Mouse (Mus musculus) stomach, postnatal 0 days (tissue): Measurements from ENCODE around the gene Sh3pxd2b. TPM values are rescaled to one million over a fixed set of nuclear protein-coding genes. Genes with fewer than 3 reads are reported as not detected.
A peak's percentile ranks its signal among the peaks of the same experiment; 100 is the strongest.

Source experiments
- ATAC-seq: fragments of 200-750 bp; cut with Nextera tagmentation; 2 replicates; pipeline ENCODE4 v1.8.0; 2017; ENCODE audit not compliant: low FRiP score, low TSS enrichment
- DNase-seq: peaks from one replicate; pipeline ENCODE4 v3.0.0-alpha.2; 2016; ENCODE audit warnings: low spot score
- H3K27ac ChIP-seq: fragments of 300-500 bp; sonication (generic); replicated peaks from 2 replicates; pipeline ENCODE4 v1.5.1; 2014; ENCODE audit warnings: mild to moderate bottlenecking, control low read depth
- H3K27me3 ChIP-seq: fragments of 300-500 bp; sonication (generic); 2 replicates; pipeline ENCODE4 v1.6.1; 2014; ENCODE audit warnings: low read length; ENCODE audit not compliant: control insufficient read depth, insufficient read depth
- H3K36me3 ChIP-seq: fragments of 300-500 bp; sonication (generic); 2 replicates; pipeline ENCODE4 v1.6.1; 2014; ENCODE audit warnings: low read length, mixed read lengths; ENCODE audit not compliant: control insufficient read depth, insufficient read depth
- H3K4me1 ChIP-seq: fragments of 300-500 bp; sonication (generic); replicated peaks from 2 replicates; pipeline ENCODE4 v1.6.1; 2014; ENCODE audit warnings: antibody characterized with exemption; ENCODE audit not compliant: control insufficient read depth, insufficient read depth
- H3K4me2 ChIP-seq: fragments of 300-500 bp; sonication (generic); replicated peaks from 2 replicates; pipeline ENCODE4 v1.6.1; 2014; ENCODE audit warnings: low read depth, mild to moderate bottlenecking, control low read depth, moderate library complexity
- H3K4me3 ChIP-seq: fragments of 300-500 bp; sonication (generic); 2 replicates; pipeline ENCODE4 v1.5.1; 2014; ENCODE audit warnings: low read depth, low read length, control low read depth
- H3K9ac ChIP-seq: fragments of 300-500 bp; sonication (generic); 2 replicates; pipeline ENCODE4 v1.6.1; 2014; ENCODE audit warnings: mild to moderate bottlenecking, low read length, control low read depth, mixed read lengths
- H3K9me3 ChIP-seq: fragments of 300-500 bp; sonication (generic); 2 replicates; pipeline ENCODE4 v1.6.1; 2016; ENCODE audit warnings: low read length; ENCODE audit not compliant: control insufficient read depth
- CTCF ChIP-seq: IDR thresholded peaks from 2 replicates; pipeline ENCODE4 v1.5.1; 2016; ENCODE audit warnings: antibody characterized with exemption, low read depth, mild to moderate bottlenecking, moderate library complexity
- EP300 ChIP-seq: optimal IDR thresholded peaks from 2 replicates; pipeline ENCODE3; 2016; ENCODE audit warnings: antibody characterized with exemption
- WGBS: fragments of 180-500 bp; shearing (Covaris S2); extraction: QIAGEN DNeasy Blood & Tissue Kit; methylation state at CpG from one replicate; pipeline ENCODE4 v1.1.7; 2014; 5-methylcytosine and 5-hydroxymethylcytosine counted together
- polyA plus RNA-seq: library from polyadenylated mRNA; unstranded; fragments of >200 nt; fragmentation: Nextera tagmentation; extraction: Ambion mirVana; gene quantifications from 2 replicates; pipeline ENCODE4 v1.2.1, GENCODE M21; 2015

Sh3pxd2b gene
- polyA plus RNA-seq, 1 experiment from 2014 or later, result 5.0 TPM

DNA sequence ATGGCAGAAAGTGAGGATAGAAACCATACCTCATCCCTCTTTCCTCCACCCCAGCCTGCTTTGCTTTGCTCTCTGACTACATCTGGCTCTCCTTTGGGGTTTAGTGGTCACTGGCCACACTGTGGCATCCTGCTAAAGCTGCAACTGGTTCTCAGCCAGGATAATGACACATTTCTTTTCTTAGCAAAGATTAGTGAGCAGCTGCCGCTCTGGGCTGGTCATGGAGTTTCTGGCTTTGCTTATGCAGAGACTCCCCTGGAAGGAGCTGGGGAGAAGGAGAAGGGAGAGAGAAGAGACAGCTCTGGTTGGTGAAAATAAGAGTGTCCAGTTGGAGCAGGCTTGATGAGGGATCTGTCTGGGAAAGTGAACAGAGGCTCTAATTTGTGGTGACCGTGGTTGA is 50.8 kb downstream of the Sh3pxd2b start:
- Histone ChIP-seq H3K27me3 (no peaks in the 10 kb centered on the region), H3K9me3 (no peaks in the 10 kb centered on the region), H3K36me3 (peaks cover 8% of the 10 kb centered on the region; the same call in 1 of the 2 replicates), H3K27ac (0 out of 2 replicates have a peak overlapping the region, but pooled peaks have one; percentile 35), H3K4me1 (no peaks in the 10 kb centered on the region), H3K4me3 (no peak overlapping the region), H3K4me2 (no peak overlapping the region), H3K9ac (no peak overlapping the region)
- 60% methylated on average over 2 of the region's 2 CpGs for WGBS
- no peak for DNase-seq
- no peak for ATAC-seq
- no peak for TF ChIP-seq EP300

DNA sequence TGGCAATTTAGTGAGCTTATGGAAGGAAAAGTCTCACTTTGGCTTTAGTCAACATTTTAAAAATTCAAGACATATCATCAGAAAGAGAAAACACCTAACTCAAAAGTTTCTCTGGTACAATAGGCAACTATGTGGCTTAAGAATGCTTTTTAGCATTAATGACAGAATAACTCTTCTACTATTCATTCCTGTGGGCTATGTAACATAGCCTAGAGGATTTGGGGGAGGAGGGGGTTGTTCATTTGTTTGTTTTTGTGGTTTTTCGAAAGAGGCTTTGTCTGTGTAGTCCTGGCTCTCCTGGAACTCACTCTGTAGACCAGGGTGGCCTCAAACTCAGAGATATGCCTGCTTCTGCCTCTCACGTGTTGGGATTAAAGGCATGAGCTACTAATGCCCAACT is 51.6 kb downstream of the Sh3pxd2b start:
- no peaks in the 10 kb centered on the region for H3K9me3 ChIP-seq
- no peak for ATAC-seq
- H3K27me3 ChIP-seq, result no peaks in the 10 kb centered on the region
- TF ChIP-seq CTCF, result no peak
- no peak for TF ChIP-seq EP300
- no peaks in the 10 kb centered on the region for H3K4me1 ChIP-seq
- no peak for DNase-seq
- no peak overlapping the region for H3K27ac ChIP-seq
- H3K36me3 ChIP-seq, result peaks cover 8% of the 10 kb centered on the region; the same call in 1 of the 2 replicates
- no peak overlapping the region for H3K4me2 ChIP-seq
- no peak overlapping the region for H3K4me3 ChIP-seq
- 70% methylated on average over 2 of the region's 2 CpGs for WGBS
- no peak overlapping the region for H3K9ac ChIP-seq

DNA sequence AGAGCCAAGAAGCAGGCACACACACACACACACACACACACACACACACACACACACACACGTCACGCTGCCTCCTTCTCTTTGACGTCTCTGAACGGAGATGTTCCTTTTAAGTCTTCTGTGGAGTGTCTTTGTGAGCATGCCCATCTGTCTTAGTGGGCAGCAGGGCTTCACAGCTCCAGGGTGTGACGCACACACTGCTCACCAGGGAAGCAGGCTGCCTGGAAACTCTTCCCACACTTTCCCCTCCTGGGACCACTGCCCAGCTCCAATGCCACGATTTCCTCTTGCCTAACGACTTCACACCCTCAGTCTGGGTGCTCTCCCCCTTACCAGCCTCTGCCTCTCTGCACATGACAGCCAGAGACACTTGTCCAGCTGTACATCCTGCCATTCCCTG is 55.1 kb downstream of the Sh3pxd2b start:
- H3K4me1 ChIP-seq, result no peaks in the 10 kb centered on the region
- H3K27ac ChIP-seq, result no peak overlapping the region
- TF ChIP-seq CTCF (no peak), EP300 (no peak)
- no peaks in the 10 kb centered on the region for H3K9me3 ChIP-seq
- no peak overlapping the region for H3K4me2 ChIP-seq
- ATAC-seq (no peak), DNase-seq (no peak)
- H3K27me3 ChIP-seq, result no peaks in the 10 kb centered on the region
- no peak overlapping the region for H3K4me3 ChIP-seq
- H3K9ac ChIP-seq, result no peak overlapping the region
- H3K36me3 ChIP-seq, result peaks cover 5% of the 10 kb centered on the region; the same call in 1 of the 2 replicates
- WGBS, result 66% methylated on average over 7 of the region's 7 CpGs

DNA sequence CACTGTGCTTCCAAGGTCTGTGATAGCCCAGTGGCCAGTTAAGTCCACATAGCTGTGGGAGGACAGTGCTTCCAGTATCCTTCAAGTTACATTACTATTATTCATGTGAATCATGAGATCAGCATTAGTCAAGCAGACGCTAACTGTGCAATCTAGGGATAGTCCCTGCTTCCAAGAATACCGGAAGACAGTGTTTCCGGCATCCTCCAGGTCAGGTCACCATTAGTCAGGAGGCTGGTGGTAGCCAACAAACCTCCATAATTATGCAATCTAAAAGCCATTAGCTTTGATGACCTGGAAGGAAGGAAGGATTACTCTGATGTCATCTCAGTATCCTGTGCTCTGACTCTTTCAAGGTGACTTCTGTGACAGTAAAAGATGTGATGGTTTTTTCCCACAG is 57.1 kb downstream of the Sh3pxd2b start:
- Histone ChIP-seq H3K27ac (no peak overlapping the region), H3K36me3 (peaks cover 14% of the 10 kb centered on the region; the same call in 1 of the 2 replicates), H3K4me2 (no peak overlapping the region), H3K27me3 (no peaks in the 10 kb centered on the region), H3K9me3 (no peaks in the 10 kb centered on the region), H3K9ac (no peak overlapping the region), H3K4me1 (no peaks in the 10 kb centered on the region), H3K4me3 (no peak overlapping the region)
- ATAC-seq (no peak), DNase-seq (no peak)
- TF ChIP-seq CTCF (no peak), EP300 (no peak)
- 70% methylated on average over 3 of the region's 3 CpGs for WGBS

DNA sequence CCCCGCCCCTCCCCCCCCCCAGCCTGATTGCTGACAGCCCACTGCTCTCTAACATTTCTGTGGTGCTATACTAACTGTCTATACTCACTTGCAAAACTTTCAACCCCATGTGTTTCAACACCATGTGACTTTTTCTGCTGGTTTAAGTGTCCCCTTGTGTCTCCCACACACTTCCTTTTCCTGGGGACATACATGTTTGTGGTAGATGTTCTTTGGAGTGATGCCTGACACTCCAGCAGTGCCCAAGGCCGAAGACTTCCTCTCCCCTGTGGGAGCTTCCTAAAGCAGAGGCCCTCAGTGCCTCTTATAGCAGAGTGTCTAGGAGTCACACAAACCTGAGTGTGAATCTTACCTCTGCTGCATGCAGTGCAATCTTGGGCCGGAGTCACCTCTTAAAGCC is 60.2 kb downstream of the Sh3pxd2b start:
- Histone ChIP-seq H3K4me3 (no peak overlapping the region), H3K27ac (no peak overlapping the region), H3K27me3 (no peaks in the 10 kb centered on the region), H3K9ac (no peak overlapping the region), H3K4me2 (no peak overlapping the region), H3K9me3 (no peaks in the 10 kb centered on the region), H3K4me1 (no peaks in the 10 kb centered on the region), H3K36me3 (peaks cover 20% of the 10 kb centered on the region)
- TF ChIP-seq EP300 (no peak), CTCF (no peak)
- ATAC-seq (no peak), DNase-seq (no peak)
- WGBS, result 74% methylated on average over 3 of the region's 3 CpGs

DNA sequence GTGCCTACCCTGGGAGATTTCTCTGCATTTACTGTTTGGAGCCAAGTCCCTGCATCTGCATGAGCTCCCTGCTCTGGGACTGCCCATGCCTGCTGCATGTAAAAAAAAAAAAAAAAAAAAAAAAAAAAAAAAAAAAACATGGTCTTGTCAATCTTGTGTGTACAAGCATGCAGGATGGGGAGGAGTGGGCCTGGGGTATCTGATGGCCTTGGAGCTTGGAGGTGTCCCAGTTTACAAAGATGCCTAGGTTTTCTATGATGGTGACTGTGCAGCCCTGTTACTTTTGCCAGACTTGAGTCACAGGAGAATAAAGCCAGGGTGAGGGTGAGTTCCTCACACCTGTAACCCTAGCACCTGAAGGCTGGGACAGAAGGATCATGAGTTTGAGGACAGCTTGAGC is 61.4 kb downstream of the Sh3pxd2b start:
- TF ChIP-seq CTCF, result no peak
- TF ChIP-seq EP300, result no peak
- no peaks in the 10 kb centered on the region for H3K9me3 ChIP-seq
- no peak overlapping the region for H3K4me3 ChIP-seq
- ATAC-seq (no peak), DNase-seq (no peak)
- H3K27ac ChIP-seq, result no peak overlapping the region
- H3K4me2 ChIP-seq, result no peak overlapping the region
- peaks cover 24% of the 10 kb centered on the region for H3K36me3 ChIP-seq
- no peaks in the 10 kb centered on the region for H3K4me1 ChIP-seq
- H3K27me3 ChIP-seq, result no peaks in the 10 kb centered on the region
- no peak overlapping the region for H3K9ac ChIP-seq
